Mouse (Mus musculus) fat pad, adult 2 months (tissue): ENCODE measurements around the gene Nudt16l1.

Experiments used
- DNase-seq: peaks from one replicate; pipeline ENCODE4 v3.0.0-alpha.2; 2011; ENCODE audit warnings: low read depth, low spot score; ENCODE audit errors: extremely low read depth

Gene Nudt16l1

GRCm38 (mm10) chr16:4956609-4957008, 18.0 kb downstream of the Nudt16l1 start:
- DNase-seq = no peak

- no peak for DNase-seq
These were observed 18.9 kb downstream of the Nudt16l1 start for GRCm38 (mm10) chr16:4957446-4957845.

GRCm38 (mm10) chr16:4960260-4960659, 21.7 kb downstream of the Nudt16l1 start:
- DNase-seq = no peak

DNA sequence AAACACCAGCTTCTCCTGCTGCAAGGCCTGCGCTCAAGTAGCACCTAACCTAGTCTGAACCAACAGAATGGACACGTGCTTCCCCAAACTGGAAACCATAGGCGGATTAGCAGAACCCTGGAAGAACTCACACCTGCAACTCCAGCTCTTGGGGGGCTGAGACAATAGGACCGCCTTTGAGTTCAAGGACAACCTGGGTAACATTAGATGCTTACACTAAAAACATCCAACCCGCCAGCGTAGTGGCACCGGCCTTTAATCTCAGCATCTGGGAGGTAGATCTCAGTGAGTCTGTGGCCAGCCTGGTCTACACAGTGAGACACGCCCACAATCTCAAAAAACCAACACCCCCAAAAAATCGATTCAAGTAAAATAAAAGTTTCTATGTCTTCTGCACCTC, 24.8 kb downstream of the Nudt16l1 start:
- no peak for DNase-seq

GRCm38 (mm10) chr16:4963797-4964709, 25.5 kb downstream of the Nudt16l1 start, which contains the start of gene Anks3:
Gene Anks3 (minus strand): TSS chr16:4964205.
- DNase-seq = no peak

- no peak for DNase-seq
These were observed 26.3 kb downstream of the Nudt16l1 start for GRCm38 (mm10) chr16:4964731-4965391.

GRCm38 (mm10) chr16:4965392-4966129, 27.0 kb downstream of the Nudt16l1 start:
- DNase-seq = no peak

DNA sequence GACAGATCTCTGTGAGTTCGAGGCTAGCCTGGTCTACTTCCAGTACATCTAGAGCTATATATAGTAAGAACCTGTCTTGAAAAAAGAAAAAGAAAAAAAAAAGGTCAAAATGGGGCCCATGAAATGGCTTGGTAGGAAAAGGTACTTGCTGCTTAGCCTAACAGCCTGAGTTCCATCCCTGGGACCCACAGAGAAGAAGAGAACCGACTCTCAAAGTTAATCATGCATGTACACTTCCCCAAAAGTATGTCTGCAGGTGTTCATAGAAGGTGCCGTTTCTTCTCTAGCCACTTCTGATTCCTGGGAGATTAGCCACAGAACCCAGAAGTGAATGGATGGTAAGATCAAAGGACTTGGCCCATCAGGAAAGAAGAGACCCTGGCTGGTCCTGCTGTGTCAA, 29.9 kb downstream of the Nudt16l1 start:
- DNase-seq = no peak

DNA sequence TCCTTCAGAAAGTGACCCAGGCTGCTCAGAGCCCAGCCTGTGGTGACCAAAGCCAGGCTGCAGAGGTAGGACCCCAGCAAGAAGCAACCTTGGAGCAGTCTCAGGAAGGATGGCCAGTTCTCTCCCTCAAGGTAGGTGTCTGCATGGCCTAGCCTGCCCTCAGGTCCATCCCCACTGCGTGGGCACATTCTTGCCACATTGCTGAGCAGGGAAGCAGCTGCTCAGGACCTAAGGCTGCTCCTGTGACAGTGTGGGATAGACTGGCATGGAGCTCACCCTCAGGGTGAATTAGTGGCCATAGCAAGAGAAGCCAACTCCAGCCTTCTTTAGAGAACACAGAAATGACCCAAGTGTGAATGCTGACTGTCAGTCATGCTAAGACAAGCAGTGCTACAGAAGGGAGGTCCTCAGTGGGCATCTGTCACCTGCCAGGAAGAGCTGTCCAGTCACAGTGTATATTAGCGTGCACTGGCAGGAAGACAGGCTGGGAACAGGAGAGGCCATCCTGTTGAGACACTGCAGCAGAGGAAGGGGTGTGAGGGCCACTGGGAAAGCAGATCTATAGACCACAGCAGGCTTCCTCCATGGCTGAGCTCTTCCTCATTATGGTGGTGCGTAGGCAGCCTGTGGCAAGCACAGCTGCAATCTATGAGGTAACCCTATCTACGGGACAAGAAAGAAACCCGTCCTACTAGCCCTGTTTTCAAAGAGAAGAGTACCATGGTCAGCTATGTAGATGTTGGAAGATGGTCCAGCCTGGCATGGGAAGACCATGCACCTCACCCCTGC, 30.7 kb downstream of the Nudt16l1 start:
- no peak for DNase-seq

DNA sequence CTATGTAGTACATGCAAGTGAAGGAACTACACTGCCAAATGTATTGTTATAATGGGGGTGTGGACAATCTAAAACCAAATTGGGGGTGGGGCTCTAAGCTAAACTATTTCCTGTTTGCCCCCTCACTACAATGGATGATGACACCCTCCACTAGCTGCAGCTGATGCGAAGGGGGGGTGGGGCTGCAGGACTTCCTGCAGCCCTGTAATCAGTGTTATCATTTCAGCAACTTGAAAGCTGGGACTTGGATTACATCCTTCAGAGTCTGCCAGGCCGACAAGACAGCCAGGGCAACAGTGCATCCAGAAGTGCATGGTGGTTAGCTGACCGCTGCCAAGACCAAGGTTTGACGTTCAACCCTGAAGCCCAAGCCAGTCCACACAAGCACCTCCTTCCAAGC, 33.1 kb downstream of the Nudt16l1 start:
- no peak for DNase-seq

- DNase-seq = no peak
These were observed 36.0 kb downstream of the Nudt16l1 start for GRCm38 (mm10) chr16:4974521-4974920.

DNA sequence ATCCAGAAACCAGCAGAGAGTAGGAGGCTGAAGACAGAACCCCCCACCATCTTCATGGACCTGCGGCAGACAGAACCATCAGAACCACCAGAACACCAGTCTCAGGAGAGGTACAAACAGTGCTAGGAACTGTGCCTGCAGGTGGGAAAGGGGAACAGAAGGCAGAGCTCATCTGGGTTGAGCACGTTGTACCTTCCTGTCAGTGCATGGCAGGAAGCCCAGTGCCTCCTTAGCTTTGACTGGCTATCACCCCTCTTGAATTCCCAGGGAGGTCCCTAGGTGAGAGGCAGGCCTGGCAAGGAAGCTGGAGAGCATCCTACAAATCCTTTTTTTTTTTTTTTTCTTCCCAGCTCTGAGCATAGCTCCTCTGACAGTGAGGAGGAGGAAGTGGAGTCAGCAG, 37.6 kb downstream of the Nudt16l1 start:
- DNase-seq = no peak

GRCm38 (mm10) chr16:4978275-4979051, 39.9 kb downstream of the Nudt16l1 start:
- no peak for DNase-seq

DNA sequence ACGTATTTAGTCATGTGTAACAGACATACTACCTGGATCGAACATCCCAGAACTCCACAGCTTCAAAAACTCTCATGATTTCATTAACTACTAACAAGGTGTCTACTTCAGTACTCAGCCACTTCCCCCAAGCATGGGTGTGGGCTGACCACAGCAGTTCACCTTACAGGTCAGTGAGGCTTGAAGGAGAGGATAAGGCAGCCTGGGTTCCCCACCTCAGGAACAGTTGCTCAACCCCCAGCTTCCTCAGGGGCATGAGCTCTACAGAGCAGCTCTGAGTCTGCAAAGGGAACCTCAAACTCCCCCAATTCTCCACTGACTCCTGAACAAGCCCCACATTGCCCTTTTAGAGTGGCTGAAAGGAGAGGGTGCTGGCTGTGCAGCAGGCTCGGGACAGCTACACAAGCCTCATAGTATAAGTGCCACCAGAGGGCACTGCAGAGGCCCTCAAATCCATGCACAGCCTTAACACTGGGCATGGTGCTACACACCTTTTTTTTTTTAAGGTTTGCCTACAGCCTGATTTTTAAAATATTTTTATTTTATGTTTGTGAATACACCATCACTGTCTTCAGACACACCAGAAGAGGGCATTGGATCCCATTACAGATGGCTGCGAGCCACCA, 41.3 kb downstream of the Nudt16l1 start:
- DNase-seq = no peak

GRCm38 (mm10) chr16:4984717-4985116, 46.2 kb downstream of the Nudt16l1 start:
- DNase-seq = peak; percentile 82
